Comparison of ENCODE assay signal across 23 mouse cellular contexts in genomic region chr2:166694616-166695015, GRCm38 (mm10). TPM values are rescaled to one million over a fixed set of nuclear protein-coding genes. Genes with fewer than 3 reads are reported as not detected.
DNase-seq lines count a peak whose midpoint lies in the region; ATAC-seq and TF ChIP-seq lines count a peak whose summit lies in the region.
"Had no signal": no experiment of that assay in that cellular context is flagged by ENCODE, and none has a peak within 500 bp of the region (broad histone marks: within the 10 kb centered on the region; RNA-seq: fewer than 3 reads in every experiment).

No protein-coding gene starts in this region.

- no peak overlapping the region for H3K4me2 ChIP-seq in liver, embryonic 14.5 days (ENCODE audit: low read depth)
- H3K4me2 ChIP-seq: forebrain, embryonic 12.5 days; heart, embryonic 13.5 days; limb, embryonic 15.5 days; neural tube, embryonic 13.5 days had no signal

- H3K9me3 ChIP-seq in MEL (replicated peaks; ENCODE audit: insufficient read depth, low read length), result no peaks in the 10 kb centered on the region
- H3K9me3 ChIP-seq in liver, embryonic 14.5 days (ENCODE audit: control insufficient read depth, low read length), result no peaks in the 10 kb centered on the region; the same call in 1 of the 2 replicates
- H3K9me3 ChIP-seq: forebrain, embryonic 12.5 days; limb, embryonic 15.5 days; neural tube, embryonic 13.5 days had no signal

- 0 out of 2 replicates have a peak, but pooled peaks cover 1% of the 10 kb centered on the region for H3K79me2 ChIP-seq in MEL (ENCODE audit: control insufficient read depth, insufficient read depth, low read length, poor library complexity)

- TF ChIP-seq CTCF in MEL (IDR thresholded peaks at IDR 0.05 in 2 of 3, conservative IDR thresholded peaks at IDR 0.05 in 1 of 3; ENCODE audit: control insufficient read depth in 1 of 3, insufficient read depth in 1 of 3, low read depth in 2 of 3, low read length in 3 of 3, poor library complexity in 1 of 3, severe bottlenecking in 1 of 3), result no peak
- TF ChIP-seq CTCF in liver, embryonic 14.5 days (IDR thresholded peaks at IDR 0.05; ENCODE audit: low read depth), result no peak

- TF ChIP-seq RAD21 in MEL (IDR thresholded peaks at IDR 0.05; ENCODE audit: low read depth, low read length), result no peak

- TF ChIP-seq POLR2A in MEL (IDR thresholded peaks at IDR 0.05; ENCODE audit: control insufficient read depth in 1 of 2, insufficient read depth in 1 of 2, low read depth in 1 of 2, low read length in 2 of 2, poor library complexity in 1 of 2), result no peak

- no peaks in the 10 kb centered on the region for H3K27me3 ChIP-seq in MEL (ENCODE audit: control insufficient read depth in 1 of 2, insufficient read depth in 2 of 2, low read length in 2 of 2)
- H3K27me3 ChIP-seq in liver, embryonic 14.5 days (ENCODE audit: control insufficient read depth, insufficient read depth, low read length), result no peaks in the 10 kb centered on the region
- H3K27me3 ChIP-seq in splenic B cell, adult 2 months (ENCODE audit: control insufficient read depth, insufficient read depth, low read length, poor library complexity, severe bottlenecking), result no peaks in the 10 kb centered on the region
- H3K27me3 ChIP-seq: forebrain, embryonic 12.5 days; heart, embryonic 13.5 days; limb, embryonic 15.5 days; neural tube, embryonic 13.5 days had no signal

- no peak overlapping the region for H3K27ac ChIP-seq in MEL (ENCODE audit: control insufficient read depth, low read depth, low read length)
- no peak overlapping the region for H3K27ac ChIP-seq in liver, embryonic 14.5 days
- H3K27ac ChIP-seq: forebrain, embryonic 12.5 days; gastrocnemius, adult 2 months; heart, embryonic 13.5 days; hindbrain, postnatal 0 days; limb, embryonic 15.5 days; neural tube, embryonic 13.5 days had no signal

- H3K4me3 ChIP-seq in MEL (ENCODE audit: control insufficient read depth in 1 of 2, insufficient read depth in 1 of 2, low read depth in 2 of 2, low read length in 2 of 2), result no peak overlapping the region
- no peak overlapping the region for H3K4me3 ChIP-seq in liver, embryonic 14.5 days (ENCODE audit: insufficient read depth in 1 of 2, low read depth in 2 of 2, low read length in 2 of 2)
- H3K4me3 ChIP-seq: forebrain, embryonic 12.5 days; gastrocnemius, adult 2 months; heart, embryonic 13.5 days; limb, embryonic 15.5 days; neural tube, embryonic 13.5 days had no signal

- no peak overlapping the region for H3K9ac ChIP-seq in MEL (ENCODE audit: control insufficient read depth, low read depth, low read length, poor library complexity, severe bottlenecking)
- no peak overlapping the region for H3K9ac ChIP-seq in liver, embryonic 14.5 days (replicated peaks)
- H3K9ac ChIP-seq: forebrain, embryonic 12.5 days; heart, embryonic 13.5 days; limb, embryonic 15.5 days; neural tube, embryonic 13.5 days had no signal

- ATAC-seq in liver, embryonic 14.5 days (ENCODE audit: insufficient read depth), result peak; percentile 64; the same call in 1 of the 2 replicates
- ATAC-seq: hindbrain, postnatal 0 days had no signal

- TF ChIP-seq EP300 in MEL (IDR thresholded peaks at IDR 0.05; ENCODE audit: low read depth in 1 of 2, low read length in 2 of 2), result no peak
- no peak for TF ChIP-seq EP300 in liver, embryonic 14.5 days (IDR thresholded peaks at IDR 0.05; ENCODE audit: low read depth)

- peak; percentile 44 for DNase-seq in MEL (ENCODE audit: low read depth, low spot score)
- DNase-seq in c-Kit-positive CD71-positive TER-119-negative erythroid progenitor cells, embryonic 14.5 days (ENCODE audit: low read depth), result peak; percentile 60
- peak in 2 of 3 experiments; percentile 58 to 64 for DNase-seq in liver, embryonic 14.5 days (ENCODE audit: low read depth in 3 of 3, low spot score in 3 of 3)
- DNase-seq in splenic B cell, adult 2 months (ENCODE audit: low read depth, low spot score), result peak; percentile 30
- DNase-seq in frontal cortex, postnatal 10 days (ENCODE audit: low spot score in 2 of 2), result no peak
- no peak for DNase-seq in right cerebral cortex, postnatal 25 days
- no peak for DNase-seq in thymus, postnatal 10 days (ENCODE audit: low spot score in 2 of 2)
- DNase-seq: adrenal gland, postnatal 36 days; cerebellum, adult 9-11 months; gastrocnemius, adult 2 months; heart, adult 11 months; heart, postnatal 36 days; kidney, adult 18-20 months; kidney, postnatal 14 days; layer of hippocampus, adult 9-11 months; lung, postnatal 10 days; right cerebral cortex, postnatal 4 days; thymus, adult 2 months had no signal

- H3K4me1 ChIP-seq in MEL (ENCODE audit: control insufficient read depth in 1 of 2, insufficient read depth in 2 of 2, low read length in 2 of 2), result no peaks in the 10 kb centered on the region
- H3K4me1 ChIP-seq in liver, embryonic 14.5 days (replicated peaks; ENCODE audit: control insufficient read depth in 2 of 2, insufficient read depth in 2 of 2, low read length in 1 of 2), result peaks cover 16 to 19% of the 10 kb centered on the region in 2 experiments

- H3K36me3 ChIP-seq in MEL (ENCODE audit: control insufficient read depth in 1 of 2, insufficient read depth in 2 of 2, low read length in 2 of 2), result no peaks in the 10 kb centered on the region
- H3K36me3 ChIP-seq in liver, embryonic 14.5 days (replicated peaks; ENCODE audit: control insufficient read depth, insufficient read depth, low read depth), result no peaks in the 10 kb centered on the region
- no peaks in the 10 kb centered on the region for H3K36me3 ChIP-seq in splenic B cell, adult 2 months (ENCODE audit: control insufficient read depth, insufficient read depth, low read length, poor library complexity, severe bottlenecking)
- H3K36me3 ChIP-seq: limb, embryonic 15.5 days; neural tube, embryonic 13.5 days had no signal

- WGBS in liver, embryonic 14.5 days (ENCODE audit: insufficient replicate concordance), result 84% methylated on average over 2 of the region's 2 CpGs

TF ChIP-seq in MEL, 35 proteins besides CTCF, POLR2A, EP300 and RAD21:
- TF ChIP-seq JUND (IDR thresholded peaks at IDR 0.05; ENCODE audit: low read depth, low read length) (no peak), TBP (IDR thresholded peaks at IDR 0.05; ENCODE audit: low read depth, low read length) (no peak), ZC3H11A (IDR thresholded peaks at IDR 0.05; ENCODE audit: low read depth, low read length) (no peak), MAZ (IDR thresholded peaks at IDR 0.05; ENCODE audit: low read depth, low read length) (no peak), MEF2A (IDR thresholded peaks at IDR 0.05; ENCODE audit: extremely low read depth, insufficient replicate concordance, low read depth, low read length, poor library complexity, severe bottlenecking) (no peak), USF2 (IDR thresholded peaks at IDR 0.05; ENCODE audit: borderline replicate concordance in 1 of 2, insufficient read depth in 1 of 2, low read depth in 1 of 2, low read length in 2 of 2) (no peak), CHD2 (IDR thresholded peaks at IDR 0.05; ENCODE audit: low read length) (no peak), BHLHE40 (IDR thresholded peaks at IDR 0.05; ENCODE audit: borderline replicate concordance, low read depth, low read length) (no peak), RCOR1 (IDR thresholded peaks at IDR 0.05; ENCODE audit: low read depth, low read length) (no peak), ELF1 (IDR thresholded peaks at IDR 0.05; ENCODE audit: low read depth, low read length) (no peak), MAX (IDR thresholded peaks at IDR 0.05; ENCODE audit: low read length) (no peak), MAFK (IDR thresholded peaks at IDR 0.05; ENCODE audit: borderline replicate concordance, low read depth, low read length) (no peak), SMC3 (IDR thresholded peaks at IDR 0.05; ENCODE audit: low read depth, low read length) (no peak), E2F4 (IDR thresholded peaks at IDR 0.05; ENCODE audit: borderline replicate concordance, low read depth, low read length) (no peak), ZMIZ1 (IDR thresholded peaks at IDR 0.05; ENCODE audit: low read depth, low read length) (no peak), SIN3A (IDR thresholded peaks at IDR 0.05; ENCODE audit: low read length) (no peak), CHD1 (IDR thresholded peaks at IDR 0.05; ENCODE audit: low read depth, low read length) (no peak), NELFE (IDR thresholded peaks at IDR 0.05; ENCODE audit: low read depth, low read length) (no peak)

RNA-seq across cellular contexts. Expression of gene Prex1, which starts 19.0 kb away (rescaled TPM):
- total RNA-seq in MEL (2012; rRNA removed), result 8.0 and 8.5 TPM in 2 replicates
- 10 to 100 TPM; 15.8 to 33.1 TPM for polyA plus RNA-seq in MEL (2012; ENCODE audit: insufficient read depth in 1 of 2, insufficient read length in 2 of 2, low read depth in 1 of 2, low replicate concordance in 2 of 2, missing spikeins in 1 of 2)
- polyA plus RNA-seq in liver, embryonic 14.5 days (2012; rRNA removed), result 10.0 and 11.2 TPM in 2 replicates
- polyA plus RNA-seq in liver, embryonic 14.5 days (2014; fragmentation: Nextera tagmentation; extraction: Ambion mirVana), result 9.2 and 11.1 TPM in 2 replicates

Comparison
In these comparisons a context has a peak if more than half of its experiments do, and no peak if none do; other contexts are left out.
1. DNase-seq: peak in MEL (single experiment), c-Kit-positive CD71-positive TER-119-negative erythroid progenitor cells, embryonic 14.5 days (single experiment), liver, embryonic 14.5 days (2 of 3) and splenic B cell, adult 2 months (single experiment); none in frontal cortex, postnatal 10 days (0 of 2), right cerebral cortex, postnatal 25 days (single experiment) and thymus, postnatal 10 days (0 of 2).